Mouse (Mus musculus): Measurements from ENCODE around the gene BC030867.

Gene BC030867

DNA sequence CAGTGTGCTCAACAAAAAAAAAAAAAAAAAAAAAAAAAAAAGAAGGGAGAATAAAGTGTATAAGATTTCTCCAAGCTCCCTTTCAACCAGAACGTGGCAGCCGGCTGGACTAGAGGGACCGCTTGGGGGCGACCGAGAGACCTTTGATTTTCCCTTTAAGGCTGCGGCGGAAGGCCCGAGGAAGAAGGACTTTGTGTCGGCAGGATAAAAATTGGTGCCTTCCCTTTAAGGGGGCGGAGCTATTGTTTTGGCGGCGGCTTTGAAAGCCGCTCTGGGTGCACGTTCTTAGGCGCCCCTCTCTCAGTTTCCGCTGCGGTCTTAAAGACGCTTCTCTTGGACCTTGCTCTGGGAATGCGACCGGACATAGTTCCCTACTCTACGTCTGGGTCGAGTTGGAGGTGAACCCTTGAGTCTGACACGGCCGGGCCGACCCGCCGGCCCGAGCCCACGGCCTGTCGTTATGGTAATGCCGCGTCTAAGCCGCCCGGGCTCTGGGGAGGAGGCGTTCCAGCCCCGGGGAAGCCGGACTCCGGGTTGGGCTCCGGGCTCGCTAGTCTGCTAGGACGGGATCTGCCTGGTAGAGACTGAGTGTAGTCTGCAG lies at the start of gene BC030867:
BC030867 (plus strand) TSS at position 253 of the 601 bp plus-strand sequence.
- in situ Hi-C loops (cut with MboI): no loop called here

DNA sequence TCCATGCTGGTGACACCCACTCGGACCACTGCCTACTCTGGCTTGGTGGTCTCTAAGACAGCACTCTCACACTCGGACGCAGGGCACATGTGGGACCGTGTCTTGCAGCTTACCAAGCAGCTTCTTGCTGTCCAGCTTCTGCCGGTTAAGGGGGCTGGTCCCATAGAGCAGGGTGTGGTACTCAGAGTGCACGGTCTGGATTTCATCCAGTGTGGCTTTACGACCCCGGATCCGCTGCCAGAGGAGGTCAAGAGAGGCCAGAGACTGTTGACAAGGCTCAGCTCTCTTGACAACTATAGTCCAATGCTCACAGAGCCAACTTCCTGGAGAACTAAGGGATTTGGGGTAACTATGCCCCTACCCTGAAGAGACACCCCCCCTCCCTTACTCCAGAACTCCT lies 48.8 kb upstream of the BC030867 start:
- in situ Hi-C loops (cut with MboI): no loop called here

DNA sequence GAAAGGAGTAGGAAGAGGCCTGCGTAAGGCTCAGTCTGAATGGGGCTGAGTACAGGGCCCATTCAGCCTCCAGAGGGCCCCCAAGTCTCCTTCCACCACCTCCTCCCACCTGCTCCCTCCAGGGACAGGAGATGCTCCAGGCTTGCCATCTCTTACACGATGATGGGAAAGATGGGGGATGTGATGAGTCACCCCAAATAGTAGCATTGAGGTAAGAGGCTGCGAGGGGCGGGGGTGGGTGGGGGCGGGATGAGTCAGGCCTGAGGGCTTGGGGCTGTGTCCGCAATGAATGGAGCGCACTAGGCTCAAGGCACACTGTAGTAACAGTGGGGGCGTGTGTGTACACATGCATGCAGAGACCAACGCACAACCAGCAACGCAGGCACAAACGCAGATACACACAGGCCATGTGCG lies 47.3 kb upstream of the BC030867 start:
- in situ Hi-C loops (cut with MboI): no loop called here

- in situ Hi-C loops (cut with MboI): no loop called here
Observed at GRCm38 (mm10) chr11:102206481-102206880, 42.2 kb upstream of the BC030867 start.

DNA sequence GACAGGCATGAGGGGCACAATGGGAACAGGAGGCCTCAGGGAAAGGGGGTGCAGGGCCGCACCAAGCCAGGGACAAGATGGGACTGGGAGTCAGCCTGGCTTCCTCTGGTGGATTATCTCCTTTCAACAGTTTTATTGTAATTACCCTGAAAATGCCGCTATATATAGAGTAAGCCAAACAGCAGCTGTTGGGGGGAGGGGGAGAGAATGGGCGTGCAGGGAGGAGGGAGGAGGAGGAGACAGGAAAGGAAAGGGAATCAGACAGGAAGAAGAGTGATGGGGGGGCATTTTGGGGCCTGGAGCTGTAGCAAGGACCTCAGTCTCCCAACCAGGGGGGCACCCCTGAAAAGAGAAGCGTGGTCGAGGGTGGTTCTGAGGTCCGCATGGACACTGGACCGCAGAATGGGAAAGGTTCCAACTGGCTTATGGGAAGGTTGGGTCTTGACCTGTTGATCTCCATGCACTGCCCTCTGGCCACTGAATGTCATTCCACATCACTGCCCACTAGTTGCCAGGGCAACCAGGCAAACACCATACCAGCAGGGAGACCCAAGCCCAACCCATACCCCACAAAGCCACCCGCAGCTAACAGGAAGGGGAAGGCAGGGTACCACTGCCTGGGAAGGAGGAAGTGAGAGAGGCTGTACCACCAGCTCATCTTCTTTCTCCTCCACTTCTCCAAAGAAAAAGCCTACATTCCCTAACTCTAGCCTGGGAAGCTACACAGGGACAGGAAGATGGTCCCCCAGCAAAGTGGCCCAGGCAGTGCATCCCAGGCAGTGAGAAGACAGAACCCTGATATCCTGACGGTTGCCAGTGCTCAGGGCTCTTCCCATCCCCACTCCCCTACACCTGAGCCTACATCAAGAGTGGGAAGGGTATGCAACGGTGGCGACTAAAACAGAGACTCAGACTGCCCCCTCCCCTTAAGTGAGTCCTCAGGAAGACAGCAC lies 40.6 kb upstream of the BC030867 start:
- in situ Hi-C loops (cut with MboI): no loop called here

- in situ Hi-C loops (cut with MboI): no loop called here
Observed at GRCm38 (mm10) chr11:102208846-102209245, 39.8 kb upstream of the BC030867 start.

GRCm38 (mm10) chr11:102209742-102210141 lies 38.9 kb upstream of the BC030867 start:
- in situ Hi-C loops (cut with MboI): no loop called here

GRCm38 (mm10) chr11:102210185-102210584 lies 38.5 kb upstream of the BC030867 start:
- in situ Hi-C loops (cut with MboI): no loop called here

DNA sequence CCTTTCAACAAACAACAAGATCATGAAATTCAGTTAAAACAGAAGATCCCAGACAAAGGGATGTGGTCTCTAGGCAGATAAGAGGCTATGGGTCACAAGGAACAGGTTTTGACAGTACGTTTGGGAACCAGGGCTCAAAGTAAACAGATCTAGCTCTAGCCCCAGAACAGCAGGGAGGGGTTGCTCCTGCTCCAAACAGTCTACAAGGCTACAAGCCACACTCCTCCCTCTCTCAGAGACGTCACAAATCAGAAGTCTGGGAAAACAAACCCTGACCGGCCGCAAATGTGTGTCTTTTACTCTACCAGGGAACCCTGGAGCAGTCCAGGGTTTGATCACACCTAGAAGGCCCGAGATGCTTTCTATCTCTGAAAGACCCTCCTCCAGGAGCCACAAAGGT lies 37.7 kb upstream of the BC030867 start:
- in situ Hi-C loops (cut with MboI): no loop called here

- in situ Hi-C loops (cut with MboI): no loop called here
Observed at GRCm38 (mm10) chr11:102211936-102212341, 36.7 kb upstream of the BC030867 start.

DNA sequence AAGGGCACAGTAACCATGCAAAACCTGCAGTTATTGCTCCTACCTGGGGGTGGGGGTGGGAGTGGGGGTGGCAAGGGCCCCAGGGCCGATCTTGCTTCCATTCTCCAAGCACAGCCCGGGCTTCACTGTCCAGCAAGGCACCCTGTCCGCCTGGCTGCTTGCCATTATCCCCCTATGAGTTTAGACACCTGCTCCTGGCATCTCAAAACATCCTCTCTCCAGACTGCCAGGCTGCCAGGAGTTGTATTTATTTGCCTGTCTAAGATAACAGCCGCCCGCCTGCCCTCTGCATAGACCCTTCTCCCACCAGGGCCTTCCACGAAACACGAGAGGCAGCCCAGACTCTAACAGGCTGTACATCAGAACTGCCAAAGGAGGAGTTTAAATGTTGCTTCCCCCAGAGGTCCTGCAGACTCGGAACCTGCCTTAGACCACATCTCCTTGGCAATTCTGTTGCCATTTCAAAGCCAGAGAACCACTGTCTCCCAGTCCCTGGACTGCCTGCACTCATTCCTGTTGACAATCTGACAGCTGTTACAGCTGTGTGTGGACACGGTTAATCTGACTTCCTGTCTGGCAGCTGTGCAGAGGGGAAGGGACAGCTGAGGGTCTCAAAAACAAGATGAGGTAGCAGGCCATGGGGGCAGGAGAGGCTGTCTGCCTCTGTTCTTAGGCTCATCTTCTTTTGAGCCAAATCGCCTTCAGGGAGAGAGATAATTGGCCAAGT lies 34.1 kb upstream of the BC030867 start:
- in situ Hi-C loops (cut with MboI): no loop called here

GRCm38 (mm10) chr11:102215511-102215910 lies 33.2 kb upstream of the BC030867 start:
- in situ Hi-C loops (cut with MboI): no loop called here

DNA sequence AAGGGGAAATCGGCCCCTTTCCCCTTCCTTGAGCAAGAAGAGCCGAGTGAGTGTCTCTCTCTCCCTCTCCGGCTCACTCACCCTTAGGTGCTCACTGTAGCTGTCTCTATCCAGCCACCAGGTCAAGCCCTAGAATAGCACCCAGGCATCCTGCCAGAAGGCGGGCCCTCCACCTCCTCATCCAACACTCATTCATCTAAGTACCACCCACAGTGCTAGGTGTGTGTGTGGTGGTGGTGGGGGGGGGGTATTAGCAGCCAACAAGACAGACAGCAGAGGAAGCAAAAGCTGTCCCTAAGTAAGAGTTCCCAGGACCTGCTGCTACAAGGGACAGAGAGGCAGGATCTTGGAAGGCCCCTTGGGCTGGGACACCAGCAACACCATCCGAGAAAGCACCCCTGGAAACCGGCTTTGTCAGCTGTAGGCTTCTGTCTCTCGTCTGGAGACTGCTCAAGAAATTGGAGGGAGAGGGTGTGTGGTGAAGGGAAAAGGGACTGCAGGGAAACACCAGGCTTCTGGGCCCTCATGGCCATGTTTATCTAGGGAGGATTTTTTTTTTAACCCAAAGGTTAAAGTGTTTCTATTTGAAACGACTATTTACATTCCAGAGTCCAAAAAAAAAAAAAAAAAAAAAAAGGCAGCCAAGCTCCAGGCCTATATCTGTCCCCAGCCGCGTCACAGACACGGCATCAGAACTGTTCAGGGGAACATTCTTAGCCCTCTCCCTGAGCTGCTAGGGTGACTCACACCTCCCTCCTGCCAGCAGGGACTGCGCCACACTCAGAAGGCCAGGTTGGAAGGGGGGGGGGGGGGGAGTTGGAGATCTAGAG lies 32.4 kb upstream of the BC030867 start:
- in situ Hi-C loops (cut with MboI): no loop called here

- in situ Hi-C loops (cut with MboI): no loop called here
Observed at GRCm38 (mm10) chr11:102216886-102217240, 31.8 kb upstream of the BC030867 start.

- in situ Hi-C loops (cut with MboI): no loop called here
Observed at GRCm38 (mm10) chr11:102217396-102217795, 31.3 kb upstream of the BC030867 start.

DNA sequence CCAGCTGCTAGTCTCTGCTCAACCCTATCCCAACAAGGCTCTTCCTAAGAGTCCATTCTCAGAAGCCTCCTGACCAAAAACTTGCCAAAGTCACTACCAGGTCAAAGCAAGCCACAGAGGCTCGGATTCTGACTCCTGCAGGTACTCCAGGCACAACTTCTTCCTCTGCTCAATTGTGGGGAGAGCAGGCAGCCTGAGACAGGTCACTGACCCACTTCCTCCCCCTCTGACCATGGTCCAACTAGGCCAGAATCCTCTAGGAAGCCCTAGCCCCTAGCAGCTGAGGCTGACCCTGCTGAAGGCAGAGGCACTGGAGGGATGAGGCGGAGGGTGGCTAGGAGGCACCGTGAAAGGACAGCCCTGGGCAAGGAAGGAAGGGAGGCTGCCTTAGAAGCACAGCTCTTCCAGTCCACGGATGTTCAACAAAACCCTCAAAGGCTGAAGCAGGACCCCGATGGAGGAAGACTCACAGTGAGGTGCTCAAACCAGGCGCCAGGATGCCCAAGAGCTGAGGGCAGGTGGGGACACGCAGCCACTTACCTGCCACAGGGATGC lies 30.7 kb upstream of the BC030867 start:
- in situ Hi-C loops (cut with MboI): no loop called here

DNA sequence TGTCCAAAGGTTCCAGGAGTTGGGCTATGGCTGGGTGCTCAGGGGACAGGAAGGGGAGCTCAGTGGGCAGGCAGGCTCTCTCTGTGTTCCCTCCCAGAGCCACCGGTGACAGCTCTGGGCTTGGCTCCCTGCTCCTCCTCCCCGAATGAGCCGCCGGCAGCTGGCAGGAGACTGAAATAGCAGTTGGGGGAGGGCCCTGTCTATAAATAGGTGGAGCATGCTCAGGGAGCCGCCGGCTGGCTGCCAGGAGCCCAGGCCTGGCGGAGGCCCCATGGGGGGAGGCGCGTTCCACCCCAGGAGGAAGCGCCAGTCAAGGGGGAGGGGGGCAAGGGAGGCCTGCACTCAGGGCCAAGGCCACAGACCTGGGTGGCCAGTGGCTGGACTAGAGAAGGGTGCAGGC lies 29.9 kb upstream of the BC030867 start:
- in situ Hi-C loops (cut with MboI): no loop called here

- in situ Hi-C loops (cut with MboI): no loop called here
Observed at GRCm38 (mm10) chr11:102219247-102219993, 29.3 kb upstream of the BC030867 start.

DNA sequence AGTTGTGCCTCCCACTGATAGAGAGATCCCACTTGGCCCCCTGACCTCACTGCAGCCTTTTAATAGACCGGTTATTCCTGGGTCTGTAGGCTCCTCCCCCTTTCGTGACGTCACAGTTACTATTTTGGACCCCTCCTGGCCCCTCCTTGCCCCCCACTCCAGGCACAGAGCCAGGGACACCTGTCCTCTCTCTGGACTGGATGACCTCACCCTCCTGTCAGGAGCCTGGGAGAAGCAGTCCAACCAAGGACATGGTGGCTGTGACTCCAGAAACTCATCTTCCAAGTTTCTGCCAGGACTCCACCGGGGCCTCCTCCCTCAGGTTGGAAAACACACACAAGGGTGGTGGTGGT lies 28.7 kb upstream of the BC030867 start:
- in situ Hi-C loops (cut with MboI): no loop called here

GRCm38 (mm10) chr11:102220451-102220850 lies 28.2 kb upstream of the BC030867 start:
- in situ Hi-C loops (cut with MboI): no loop called here

Measured in mature B cell (primary cell).